Mouse (Mus musculus): ENCODE measurements around the gene Kcnk1. TPM values are rescaled to one million over a fixed set of nuclear protein-coding genes. Genes with fewer than 3 reads are reported as not detected.

Gene Kcnk1
- total RNA-seq, 1 experiment, result 28.0 TPM

GRCm38 (mm10) chr8:125956796-125957195 lies 38.2 kb upstream of the Kcnk1 start:
- in situ Hi-C loops (cut with MboI; ENCODE audit: low sequenced_read_pairs in 2 of 2, unreplicated experiment in 2 of 2), result no loop called here
- Histone ChIP-seq H3K9me3 (ENCODE audit: control insufficient read depth, insufficient read depth, low read depth, low read length) (no peaks in the 10 kb centered on the region), H3K9ac (ENCODE audit: insufficient read depth, low read depth, low read length, poor library complexity, severe bottlenecking) (no peak overlapping the region), H3K36me3 (ENCODE audit: control insufficient read depth, insufficient read depth, low read length, poor library complexity, severe bottlenecking) (no peaks in the 10 kb centered on the region), H3K4me3 (ENCODE audit: insufficient read depth in 1 of 2, low read depth in 1 of 2, low read length in 2 of 2, poor library complexity in 1 of 2, severe bottlenecking in 1 of 2) (no peak overlapping the region), H3K27ac (ENCODE audit: insufficient read depth, low read depth, low read length, poor library complexity, severe bottlenecking) (no peak overlapping the region), H3K4me1 (ENCODE audit: control insufficient read depth in 2 of 2, insufficient read depth in 2 of 2, low read length in 2 of 2, poor library complexity in 1 of 2) (no peaks in the 10 kb centered on the region)
- TF ChIP-seq MAFK (IDR thresholded peaks at IDR 0.05; ENCODE audit: insufficient read depth, low read depth, low read length) (no peak), ZC3H11A (IDR thresholded peaks at IDR 0.05; ENCODE audit: borderline replicate concordance, low read depth, low read length) (no peak), ZNF384 (IDR thresholded peaks at IDR 0.05; ENCODE audit: low read depth, low read length) (no peak), CHD2 (IDR thresholded peaks at IDR 0.05; ENCODE audit: low read depth, low read length) (no peak), HCFC1 (IDR thresholded peaks at IDR 0.05; ENCODE audit: borderline replicate concordance, insufficient read depth, low read length) (no peak)
- DNase-seq (ENCODE audit: low read depth, low spot score), result no peak

GRCm38 (mm10) chr8:125957226-125957993 lies 37.6 kb upstream of the Kcnk1 start:
- no peaks in the 10 kb centered on the region for H3K36me3 ChIP-seq (ENCODE audit: control insufficient read depth, insufficient read depth, low read length, poor library complexity, severe bottlenecking)
- no peak overlapping the region for H3K4me3 ChIP-seq (ENCODE audit: insufficient read depth in 1 of 2, low read depth in 1 of 2, low read length in 2 of 2, poor library complexity in 1 of 2, severe bottlenecking in 1 of 2)
- no peaks in the 10 kb centered on the region for H3K4me1 ChIP-seq (ENCODE audit: control insufficient read depth in 2 of 2, insufficient read depth in 2 of 2, low read length in 2 of 2, poor library complexity in 1 of 2)
- H3K27ac ChIP-seq (ENCODE audit: insufficient read depth, low read depth, low read length, poor library complexity, severe bottlenecking), result no peak overlapping the region
- H3K9ac ChIP-seq (ENCODE audit: insufficient read depth, low read depth, low read length, poor library complexity, severe bottlenecking), result no peak overlapping the region
- no peak for DNase-seq (ENCODE audit: low read depth, low spot score)
- TF ChIP-seq CHD2 (IDR thresholded peaks at IDR 0.05; ENCODE audit: low read depth, low read length) (no peak), MAFK (IDR thresholded peaks at IDR 0.05; ENCODE audit: insufficient read depth, low read depth, low read length) (no peak), HCFC1 (IDR thresholded peaks at IDR 0.05; ENCODE audit: borderline replicate concordance, insufficient read depth, low read length) (no peak), ZC3H11A (IDR thresholded peaks at IDR 0.05; ENCODE audit: borderline replicate concordance, low read depth, low read length) (no peak), ZNF384 (IDR thresholded peaks at IDR 0.05; ENCODE audit: low read depth, low read length) (no peak)
- H3K9me3 ChIP-seq (ENCODE audit: control insufficient read depth, insufficient read depth, low read depth, low read length), result no peaks in the 10 kb centered on the region
- in situ Hi-C loops (cut with MboI; ENCODE audit: low sequenced_read_pairs in 2 of 2, unreplicated experiment in 2 of 2), result no loop called here

GRCm38 (mm10) chr8:125957994-125958368 lies 37.0 kb upstream of the Kcnk1 start:
- H3K27ac ChIP-seq (ENCODE audit: insufficient read depth, low read depth, low read length, poor library complexity, severe bottlenecking), result no peak overlapping the region
- TF ChIP-seq MAFK (IDR thresholded peaks at IDR 0.05; ENCODE audit: insufficient read depth, low read depth, low read length), result no peak
- TF ChIP-seq ZNF384 (IDR thresholded peaks at IDR 0.05; ENCODE audit: low read depth, low read length), result no peak
- no peak for TF ChIP-seq ZC3H11A (IDR thresholded peaks at IDR 0.05; ENCODE audit: borderline replicate concordance, low read depth, low read length)
- TF ChIP-seq CHD2 (IDR thresholded peaks at IDR 0.05; ENCODE audit: low read depth, low read length), result no peak
- TF ChIP-seq HCFC1 (IDR thresholded peaks at IDR 0.05; ENCODE audit: borderline replicate concordance, insufficient read depth, low read length), result no peak
- in situ Hi-C loops (cut with MboI; ENCODE audit: low sequenced_read_pairs in 2 of 2, unreplicated experiment in 2 of 2), result no loop called here
- H3K9me3 ChIP-seq (ENCODE audit: control insufficient read depth, insufficient read depth, low read depth, low read length), result no peaks in the 10 kb centered on the region
- no peak overlapping the region for H3K9ac ChIP-seq (ENCODE audit: insufficient read depth, low read depth, low read length, poor library complexity, severe bottlenecking)
- no peak overlapping the region for H3K4me3 ChIP-seq (ENCODE audit: insufficient read depth in 1 of 2, low read depth in 1 of 2, low read length in 2 of 2, poor library complexity in 1 of 2, severe bottlenecking in 1 of 2)
- no peaks in the 10 kb centered on the region for H3K4me1 ChIP-seq (ENCODE audit: control insufficient read depth in 2 of 2, insufficient read depth in 2 of 2, low read length in 2 of 2, poor library complexity in 1 of 2)
- no peak for DNase-seq (ENCODE audit: low read depth, low spot score)
- no peaks in the 10 kb centered on the region for H3K36me3 ChIP-seq (ENCODE audit: control insufficient read depth, insufficient read depth, low read length, poor library complexity, severe bottlenecking)

- in situ Hi-C loops (cut with MboI; ENCODE audit: low sequenced_read_pairs in 2 of 2, unreplicated experiment in 2 of 2), result no loop called here
- H3K27ac ChIP-seq (ENCODE audit: insufficient read depth, low read depth, low read length, poor library complexity, severe bottlenecking), result no peak overlapping the region
- TF ChIP-seq HCFC1 (IDR thresholded peaks at IDR 0.05; ENCODE audit: borderline replicate concordance, insufficient read depth, low read length), result no peak
- no peak for TF ChIP-seq MAFK (IDR thresholded peaks at IDR 0.05; ENCODE audit: insufficient read depth, low read depth, low read length)
- no peak for TF ChIP-seq ZC3H11A (IDR thresholded peaks at IDR 0.05; ENCODE audit: borderline replicate concordance, low read depth, low read length)
- no peak for TF ChIP-seq ZNF384 (IDR thresholded peaks at IDR 0.05; ENCODE audit: low read depth, low read length)
- no peak for TF ChIP-seq CHD2 (IDR thresholded peaks at IDR 0.05; ENCODE audit: low read depth, low read length)
- no peak for DNase-seq (ENCODE audit: low read depth, low spot score)
- no peaks in the 10 kb centered on the region for H3K36me3 ChIP-seq (ENCODE audit: control insufficient read depth, insufficient read depth, low read length, poor library complexity, severe bottlenecking)
- H3K9ac ChIP-seq (ENCODE audit: insufficient read depth, low read depth, low read length, poor library complexity, severe bottlenecking), result no peak overlapping the region
- no peaks in the 10 kb centered on the region for H3K9me3 ChIP-seq (ENCODE audit: control insufficient read depth, insufficient read depth, low read depth, low read length)
- no peak overlapping the region for H3K4me3 ChIP-seq (ENCODE audit: insufficient read depth in 1 of 2, low read depth in 1 of 2, low read length in 2 of 2, poor library complexity in 1 of 2, severe bottlenecking in 1 of 2)
- H3K4me1 ChIP-seq (ENCODE audit: control insufficient read depth in 2 of 2, insufficient read depth in 2 of 2, low read length in 2 of 2, poor library complexity in 1 of 2), result peaks cover 0 to 6% of the 10 kb centered on the region in 2 experiments; a peak in 2 of 4 replicates
Observed at GRCm38 (mm10) chr8:125959363-125959771, 35.6 kb upstream of the Kcnk1 start.
